Mouse (Mus musculus): Measurements from ENCODE around the gene Bola1. TPM values are rescaled to one million over a fixed set of nuclear protein-coding genes. Genes with fewer than 3 reads are reported as not detected.
A peak's percentile ranks its signal among the peaks of the same experiment; 100 is the strongest.
"Not testable (repeated sequence)": the region's sequence is repeated elsewhere in the genome, so short reads cannot be mapped to it uniquely, and the experiment has no call there.

Gene Bola1
- polyA plus RNA-seq, 1 experiment from 2014 or later, result 60.7 TPM

DNA sequence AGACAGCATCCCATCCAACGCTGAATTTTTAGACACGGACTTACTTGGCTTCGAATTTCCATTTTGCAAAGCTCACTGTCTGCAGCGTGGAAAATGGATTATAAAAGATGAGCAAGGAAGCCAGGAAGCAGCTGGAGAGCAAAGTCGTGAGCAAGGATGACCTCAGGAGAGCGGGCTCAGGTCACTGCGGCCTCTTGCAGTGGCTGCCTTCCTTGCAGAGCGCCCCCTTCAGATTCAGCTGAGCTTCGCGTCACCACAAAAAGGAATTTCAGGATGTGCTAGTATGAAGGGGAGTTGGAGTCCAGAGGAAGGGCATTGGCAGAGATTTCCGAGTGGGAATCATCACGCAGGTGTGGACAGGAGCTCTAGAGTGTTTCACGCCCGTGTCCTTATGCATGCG is 10.3 kb downstream of the Bola1 start:
- H3K36me3 ChIP-seq, result no peaks in the 10 kb centered on the region
- 24% methylated on average over 15 of the region's 15 CpGs for WGBS
- no peak overlapping the region for H3K9ac ChIP-seq
- no peak overlapping the region for H3K4me3 ChIP-seq (replicated peaks)
- no peaks in the 10 kb centered on the region for H3K9me3 ChIP-seq
- no peak for ATAC-seq
- H3K4me2 ChIP-seq (replicated peaks), result no peak overlapping the region
- H3K4me1 ChIP-seq (replicated peaks), result no peaks in the 10 kb centered on the region
- no peak overlapping the region for H3K27ac ChIP-seq
- H3K27me3 ChIP-seq (replicated peaks), result no peaks in the 10 kb centered on the region

DNA sequence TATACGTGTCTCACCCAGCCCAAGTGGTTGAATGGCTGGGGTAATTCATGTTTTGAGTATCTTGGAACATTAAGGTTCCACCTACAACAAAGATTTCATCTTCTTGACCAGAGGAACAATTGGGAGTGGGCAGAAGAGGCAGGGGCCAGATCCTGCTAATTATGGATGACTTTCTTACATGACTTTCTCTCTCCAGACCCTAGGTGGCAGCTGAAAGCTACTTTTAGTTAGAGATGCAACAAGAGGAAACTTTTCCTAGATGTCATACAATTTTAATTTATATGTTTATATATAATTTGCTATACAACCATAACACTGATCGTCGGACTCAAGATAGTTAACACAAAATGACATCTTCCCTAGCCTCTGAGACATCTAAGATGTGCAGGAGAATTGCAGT is 11.7 kb downstream of the Bola1 start:
- 71% methylated on average over 3 of the region's 3 CpGs for WGBS
- no peak overlapping the region for H3K9ac ChIP-seq
- no peak overlapping the region for H3K4me3 ChIP-seq (replicated peaks)
- H3K27ac ChIP-seq, result no peak overlapping the region
- H3K36me3 ChIP-seq, result no peaks in the 10 kb centered on the region
- no peak for ATAC-seq
- no peaks in the 10 kb centered on the region for H3K4me1 ChIP-seq (replicated peaks)
- H3K27me3 ChIP-seq (replicated peaks), result no peaks in the 10 kb centered on the region
- no peak overlapping the region for H3K4me2 ChIP-seq (replicated peaks)
- H3K9me3 ChIP-seq, result no peaks in the 10 kb centered on the region

DNA sequence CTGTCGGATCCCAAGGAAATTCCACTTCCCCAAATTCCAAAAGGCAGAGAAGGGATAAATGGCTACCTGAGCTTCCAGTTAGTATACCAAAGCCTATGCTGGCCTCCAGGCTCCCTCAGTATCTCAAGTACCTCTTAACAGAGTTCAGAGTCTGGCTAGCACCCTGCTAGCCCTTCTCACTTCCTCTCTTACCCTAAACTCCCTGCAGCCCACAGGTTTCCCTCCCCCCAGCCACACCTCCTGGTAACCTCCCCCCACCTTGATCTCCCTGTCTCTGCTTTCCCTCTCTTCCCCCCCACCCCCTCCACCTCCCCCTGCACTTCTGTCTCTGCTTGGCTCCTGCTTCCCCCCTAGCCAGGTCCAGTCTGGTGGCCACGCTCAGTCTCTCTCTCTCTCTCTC is 19.8 kb downstream of the Bola1 start:
- no peaks in the 10 kb centered on the region for H3K27me3 ChIP-seq (replicated peaks)
- H3K27ac ChIP-seq, result no peak overlapping the region
- H3K4me1 ChIP-seq (replicated peaks), result peaks cover 6% of the 10 kb centered on the region
- no peak for ATAC-seq
- H3K9ac ChIP-seq, result no peak overlapping the region
- H3K9me3 ChIP-seq, result no peaks in the 10 kb centered on the region
- H3K4me2 ChIP-seq (replicated peaks), result no peak overlapping the region
- WGBS, result 73% methylated on average over 2 of the region's 2 CpGs
- H3K36me3 ChIP-seq, result no peaks in the 10 kb centered on the region
- H3K4me3 ChIP-seq (replicated peaks), result no peak overlapping the region

DNA sequence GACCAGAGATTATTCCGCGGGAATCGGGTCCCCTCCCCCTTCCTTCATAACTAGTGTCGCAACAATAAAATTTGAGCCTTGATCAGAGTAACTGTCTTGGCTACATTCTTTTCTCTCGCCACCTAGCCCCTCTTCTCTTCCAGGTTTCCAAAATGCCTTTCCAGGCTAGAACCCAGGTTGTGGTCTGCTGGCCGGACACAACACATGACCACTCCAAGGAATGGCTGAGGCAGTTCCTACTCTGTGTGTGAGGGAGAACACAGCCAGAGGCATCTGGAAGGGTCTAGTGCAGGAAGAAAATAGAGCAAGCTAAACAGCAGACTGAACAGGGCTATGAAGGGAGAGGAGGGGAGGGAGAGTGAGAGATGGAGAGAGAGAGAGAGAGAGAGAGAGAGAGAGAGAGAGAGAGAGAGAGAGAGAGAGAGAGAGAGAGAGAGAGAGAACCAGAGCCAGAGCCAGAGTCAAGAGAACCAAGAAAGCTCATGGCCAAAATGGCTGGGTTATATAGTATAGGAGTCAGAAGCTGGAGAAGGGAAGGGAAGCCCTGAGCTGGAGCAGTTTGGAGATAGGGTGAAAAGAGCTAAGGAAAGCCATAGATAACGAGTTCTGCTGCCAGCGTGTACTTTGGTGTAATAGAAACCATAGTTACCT is 20.8 kb downstream of the Bola1 start:
- H3K36me3 ChIP-seq; H3K9me3 ChIP-seq; H3K9ac ChIP-seq; H3K4me1 ChIP-seq (replicated peaks); H3K4me3 ChIP-seq (replicated peaks); H3K27ac ChIP-seq; ATAC-seq; H3K27me3 ChIP-seq (replicated peaks): not testable (repeated sequence)
- 0 out of 2 replicates have a peak overlapping the region, but pooled peaks have one; percentile 95 for H3K4me2 ChIP-seq (replicated peaks)
- 26% methylated on average over 7 of the region's 8 CpGs for whole genome bisulfite sequencing

DNA sequence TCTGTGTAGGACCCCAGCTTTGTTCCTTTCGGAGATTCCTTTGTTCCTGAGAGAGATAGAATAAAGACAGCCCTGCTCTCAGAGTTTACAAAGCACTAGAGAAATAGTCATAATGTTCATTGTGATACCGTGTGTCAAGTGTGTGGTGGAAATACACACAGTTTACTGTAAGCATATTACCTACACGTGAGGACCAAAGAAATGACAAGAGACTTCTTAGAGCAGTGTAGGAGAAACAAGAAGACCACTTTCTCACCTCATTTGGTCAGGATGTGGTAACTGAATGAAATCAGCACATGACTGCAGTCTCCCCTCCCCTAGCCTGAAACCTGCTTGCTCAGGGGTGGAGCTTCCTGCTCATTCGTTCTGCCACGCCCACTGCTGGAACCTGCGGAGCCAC is 21.3 kb downstream of the Bola1 start:
- H3K4me1 ChIP-seq (replicated peaks), result peaks cover 6% of the 10 kb centered on the region
- H3K9me3 ChIP-seq, result no peaks in the 10 kb centered on the region
- H3K36me3 ChIP-seq, result no peaks in the 10 kb centered on the region
- no peaks in the 10 kb centered on the region for H3K27me3 ChIP-seq (replicated peaks)
- H3K9ac ChIP-seq, result peak overlapping the region; percentile 18; the same call in 1 of the 2 replicates
- H3K4me2 ChIP-seq (replicated peaks), result peak overlapping the region; percentile 95
- H3K27ac ChIP-seq, result peak overlapping the region; percentile 19
- WGBS, result 4% methylated on average over 6 of the region's 6 CpGs
- H3K4me3 ChIP-seq (replicated peaks), result peak overlapping the region; percentile 61
- peak; percentile 42 for ATAC-seq

DNA sequence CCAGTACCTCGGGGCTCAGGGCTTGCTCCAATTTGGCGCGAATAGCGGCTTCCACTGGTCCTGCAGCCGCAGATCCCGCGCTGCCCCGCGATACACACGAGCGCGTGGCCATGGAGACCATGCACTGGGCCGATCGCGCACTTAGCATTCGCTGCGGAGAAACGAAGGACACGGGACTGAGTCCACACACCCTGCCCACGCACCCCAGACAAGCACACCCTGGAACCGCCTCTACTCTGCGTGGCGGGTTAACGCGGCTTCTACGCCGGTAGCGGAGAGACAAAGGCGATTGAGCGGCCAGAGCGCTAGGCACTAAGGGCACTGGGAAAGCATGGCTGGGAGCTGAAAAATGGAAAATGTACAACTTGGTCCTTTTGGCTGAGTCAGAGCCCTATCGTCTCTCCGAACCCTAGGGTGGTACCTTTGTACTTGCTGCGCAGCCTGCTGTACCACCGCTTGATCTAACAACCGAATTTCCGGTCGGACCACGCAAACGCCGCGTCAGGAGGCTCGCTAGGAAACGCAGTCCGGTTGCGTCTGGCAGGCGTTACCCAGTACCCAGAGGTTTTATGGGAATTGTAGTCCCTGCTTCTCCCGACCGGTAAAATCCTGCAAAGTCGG is 22.3 kb downstream of the Bola1 start:
- Histone ChIP-seq H3K4me2 (replicated peaks) (peak overlapping the region; percentile 95), H3K4me1 (replicated peaks) (peaks cover 6% of the 10 kb centered on the region), H3K9ac (peak overlapping the region; percentile 82), H3K9me3 (no peaks in the 10 kb centered on the region), H3K27ac (peak overlapping the region; percentile 90), H3K36me3 (no peaks in the 10 kb centered on the region), H3K27me3 (replicated peaks) (no peaks in the 10 kb centered on the region), H3K4me3 (replicated peaks) (peak overlapping the region; percentile 61)
- WGBS, result under 1% methylated on average over 50 of the region's 50 CpGs
- ATAC-seq, result peak; percentile 96

DNA sequence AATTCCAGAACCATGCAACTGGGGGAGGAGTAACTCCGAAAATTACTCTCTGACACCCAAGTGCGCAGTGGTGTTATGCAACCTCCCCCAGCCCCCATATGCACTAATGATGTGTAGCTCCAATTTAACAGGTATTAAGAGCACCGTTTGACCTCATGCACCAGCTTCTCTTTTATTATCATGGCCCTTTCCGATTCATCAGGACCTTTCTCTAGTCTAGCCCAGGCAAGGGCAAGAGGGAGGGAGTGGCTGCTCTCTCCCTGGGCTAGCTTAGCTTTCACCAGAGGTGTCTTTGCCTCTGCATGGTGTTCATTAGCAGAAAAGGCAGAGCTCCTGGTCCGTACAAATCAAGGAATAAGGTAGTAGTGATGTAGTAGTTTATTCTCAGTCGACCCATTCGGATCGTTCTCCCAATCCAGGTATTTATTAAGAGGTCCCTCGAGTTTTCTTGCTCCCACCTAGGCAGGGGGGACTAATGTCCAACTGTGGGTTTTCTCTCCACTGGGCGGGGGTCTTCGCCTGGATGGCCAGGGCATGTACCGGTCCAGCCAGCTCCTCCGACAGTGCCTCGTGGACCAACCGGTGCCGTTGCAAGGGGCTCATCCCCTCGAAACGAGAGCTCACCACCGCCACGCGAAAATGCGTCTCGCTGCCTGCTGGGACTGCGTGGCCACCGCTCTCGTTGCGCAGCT is 22.9 kb downstream of the Bola1 start:
- peak overlapping the region; percentile 61 for H3K4me3 ChIP-seq (replicated peaks)
- no peaks in the 10 kb centered on the region for H3K36me3 ChIP-seq
- no peak; the same call in 1 of the 2 replicates for ATAC-seq
- no peaks in the 10 kb centered on the region for H3K9me3 ChIP-seq
- WGBS, result 19% methylated on average over 27 of the region's 27 CpGs
- H3K4me2 ChIP-seq (replicated peaks), result peak overlapping the region; percentile 95
- H3K4me1 ChIP-seq (replicated peaks), result peaks cover 6% of the 10 kb centered on the region
- H3K27me3 ChIP-seq (replicated peaks), result no peaks in the 10 kb centered on the region
- H3K27ac ChIP-seq, result peak overlapping the region; percentile 90
- peak overlapping the region; percentile 82 for H3K9ac ChIP-seq

DNA sequence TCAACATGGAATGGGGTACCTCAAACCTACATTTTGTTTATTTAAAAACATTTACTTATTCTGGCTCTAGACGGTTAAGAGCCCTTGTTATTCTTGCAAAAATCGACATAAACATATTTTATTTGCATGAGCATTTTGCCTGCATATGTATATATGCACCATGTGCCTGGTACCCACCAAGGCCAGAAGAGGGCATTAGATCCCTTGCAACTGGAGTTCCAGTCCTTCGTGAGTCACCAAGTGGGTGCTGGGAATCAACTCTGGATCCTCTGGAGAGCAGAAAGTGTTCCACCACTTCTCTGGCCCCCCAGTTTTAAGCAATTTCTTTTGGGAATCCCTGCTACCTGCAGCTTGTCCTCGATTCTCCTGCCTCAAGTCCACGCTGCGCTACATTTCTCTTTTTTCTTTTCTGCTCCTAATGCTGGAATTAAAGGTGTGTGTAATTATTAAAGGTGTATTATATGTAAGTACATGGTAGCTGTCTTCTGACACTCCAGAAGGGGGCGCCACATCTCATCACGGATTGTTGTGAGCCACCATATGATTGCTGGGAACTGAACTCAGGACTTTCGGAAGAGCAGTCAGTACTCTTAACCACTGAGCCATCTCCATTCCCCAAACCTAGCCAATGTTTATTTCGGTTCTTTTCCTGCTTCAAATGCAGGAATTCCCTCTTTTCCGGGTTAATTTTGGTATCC is 23.7 kb downstream of the Bola1 start:
- 91% methylated on average over 11 of the region's 11 CpGs for WGBS
- H3K9ac ChIP-seq, result no peak overlapping the region
- ATAC-seq, result no peak
- H3K27ac ChIP-seq, result no peak overlapping the region
- H3K9me3 ChIP-seq, result no peaks in the 10 kb centered on the region
- no peaks in the 10 kb centered on the region for H3K36me3 ChIP-seq
- H3K27me3 ChIP-seq (replicated peaks), result no peaks in the 10 kb centered on the region
- H3K4me2 ChIP-seq (replicated peaks), result 0 out of 2 replicates have a peak overlapping the region, but pooled peaks have one; percentile 95
- no peak overlapping the region for H3K4me3 ChIP-seq (replicated peaks)
- H3K4me1 ChIP-seq (replicated peaks), result peaks cover 6% of the 10 kb centered on the region

DNA sequence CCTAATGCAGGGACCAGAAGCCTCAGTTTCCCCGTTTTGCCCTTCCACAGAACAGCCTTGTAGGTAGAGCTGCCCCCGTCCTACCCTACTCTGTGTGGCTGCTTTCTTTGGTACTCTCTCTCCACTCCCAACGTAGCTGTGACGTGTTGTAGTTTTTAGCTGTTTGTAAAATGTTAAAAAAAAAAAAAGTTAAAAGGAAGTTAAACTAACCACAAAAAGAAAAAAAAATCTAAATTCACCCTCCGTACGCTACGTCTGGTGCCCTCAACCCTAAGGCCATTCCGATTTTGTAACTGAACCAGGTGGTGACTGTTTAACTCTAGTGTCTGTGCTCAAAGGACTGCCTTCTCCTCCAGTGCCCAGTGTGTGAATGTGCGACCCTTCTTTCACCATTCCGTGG is 24.5 kb downstream of the Bola1 start:
- Histone ChIP-seq H3K4me2 (replicated peaks) (no peak overlapping the region), H3K9me3 (no peaks in the 10 kb centered on the region), H3K4me1 (replicated peaks) (peaks cover 6% of the 10 kb centered on the region), H3K36me3 (no peaks in the 10 kb centered on the region), H3K27me3 (replicated peaks) (no peaks in the 10 kb centered on the region), H3K27ac (no peak overlapping the region), H3K4me3 (replicated peaks) (no peak overlapping the region), H3K9ac (no peak overlapping the region)
- no peak for ATAC-seq
- 88% methylated on average over 10 of the region's 10 CpGs for WGBS

DNA sequence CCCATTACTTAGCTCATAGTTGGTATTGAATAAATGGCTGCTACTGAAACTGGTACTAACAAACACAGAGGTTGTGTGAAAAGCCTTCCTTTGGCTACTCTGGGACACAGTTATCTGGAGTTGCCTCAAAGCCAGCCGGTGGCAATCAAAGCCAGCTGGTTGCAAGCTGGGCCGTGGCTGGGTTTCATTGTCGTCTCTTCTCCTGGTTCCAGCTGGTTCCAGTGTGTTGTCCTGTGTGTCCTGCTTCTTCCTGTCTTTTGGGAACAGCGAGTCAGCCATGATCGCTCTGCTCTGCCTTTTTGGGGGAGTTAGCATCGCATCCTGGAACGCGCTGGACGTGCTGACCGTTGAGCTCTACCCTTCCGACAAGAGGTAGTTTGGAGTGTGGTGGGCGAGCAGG is 26.5 kb downstream of the Bola1 start:
- no peaks in the 10 kb centered on the region for H3K36me3 ChIP-seq
- no peak overlapping the region for H3K27ac ChIP-seq
- no peak for ATAC-seq
- H3K4me3 ChIP-seq (replicated peaks), result no peak overlapping the region
- 68% methylated on average over 12 of the region's 12 CpGs for WGBS
- no peak overlapping the region for H3K4me2 ChIP-seq (replicated peaks)
- no peaks in the 10 kb centered on the region for H3K27me3 ChIP-seq (replicated peaks)
- no peak overlapping the region for H3K9ac ChIP-seq
- H3K4me1 ChIP-seq (replicated peaks), result peaks cover 6% of the 10 kb centered on the region
- H3K9me3 ChIP-seq, result no peaks in the 10 kb centered on the region

DNA sequence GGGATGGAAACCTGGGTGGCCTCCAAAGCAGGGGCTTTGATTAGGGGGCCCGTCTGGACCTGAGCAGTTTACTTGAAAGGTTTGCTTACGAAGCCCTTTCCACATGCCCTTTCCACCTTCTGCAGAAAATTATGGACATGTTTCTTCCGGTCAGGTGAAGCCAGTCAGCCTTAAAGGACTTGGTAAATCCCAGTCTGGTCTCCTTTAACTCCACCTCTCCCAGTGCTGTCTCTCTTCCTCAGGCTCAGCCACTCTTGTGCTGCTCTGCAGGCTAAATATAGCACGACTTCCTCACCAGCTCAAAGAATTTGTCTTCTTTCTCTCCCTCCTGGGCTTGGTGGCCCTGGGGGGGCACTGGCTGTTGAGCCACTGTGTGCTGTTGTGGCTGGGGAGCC is 37.1 kb downstream of the Bola1 start:
- 32% methylated on average over 4 of the region's 4 CpGs for WGBS
- H3K4me2 ChIP-seq (replicated peaks), result peak overlapping the region; percentile 82

More for the DNA sequence above, 37.1 kb downstream of the Bola1 start:
- Histone ChIP-seq H3K27ac (peak overlapping the region; percentile 23; the same call in 1 of the 2 replicates), H3K36me3 (peaks cover 2% of the 10 kb centered on the region), H3K4me1 (replicated peaks) (peaks cover 21% of the 10 kb centered on the region), H3K4me3 (replicated peaks) (no peak overlapping the region), H3K9me3 (no peaks in the 10 kb centered on the region), H3K9ac (no peak overlapping the region), H3K27me3 (replicated peaks) (no peaks in the 10 kb centered on the region)
- ATAC-seq, result no peak
